Mouse (Mus musculus): ENCODE results near the gene Tmem184b. TPM values are rescaled to one million over a fixed set of nuclear protein-coding genes. Genes with fewer than 3 reads are reported as not detected.

Tmem184b gene
- polyA plus RNA-seq, 1 experiment: 25.1 TPM

DNA sequence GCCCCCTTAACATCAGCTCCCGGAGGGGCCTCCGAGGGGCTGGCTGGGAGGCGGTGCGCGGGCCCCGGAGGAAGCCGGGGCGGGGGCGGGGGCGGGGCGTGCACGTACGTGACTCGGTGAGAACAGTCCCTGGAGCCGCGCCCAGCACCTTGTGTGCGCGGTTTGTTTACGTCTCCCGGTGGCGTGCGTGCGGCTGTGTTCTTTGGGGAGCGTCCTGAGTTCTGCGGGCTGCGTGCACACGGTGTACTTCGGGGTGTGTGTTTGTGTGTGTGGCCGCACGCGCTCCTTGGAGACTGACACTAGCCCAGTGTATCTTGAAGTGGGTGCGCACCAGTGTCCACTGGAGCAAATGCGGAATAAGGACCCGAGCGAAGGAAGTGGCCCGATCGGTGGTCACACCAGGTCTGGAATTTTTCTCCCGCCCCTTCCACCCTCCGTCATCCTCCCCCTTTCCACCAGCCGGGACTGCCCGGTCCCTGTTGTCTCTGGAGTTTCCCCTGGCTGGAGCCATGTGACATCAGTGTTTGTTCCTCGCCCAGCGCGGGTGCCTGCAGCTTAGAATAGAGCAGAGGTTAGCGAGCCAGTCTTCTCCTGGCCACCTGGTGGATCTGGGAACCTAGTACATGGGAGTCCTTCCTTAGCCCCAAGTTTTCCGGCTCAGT lies 55.4 kb downstream of the Tmem184b start:
- TF ChIP-seq GATA1 (IDR thresholded peaks at IDR 0.05; ENCODE audit: low read length): no peak

GRCm38 (mm10) chr15:79347165-79347844 lies 56.1 kb downstream of the Tmem184b start:
- TF ChIP-seq GATA1 (IDR thresholded peaks at IDR 0.05; ENCODE audit: low read length): no peak

GRCm38 (mm10) chr15:79346051-79346793 lies 57.1 kb downstream of the Tmem184b start, which contains the start of gene Maff:
Maff (plus strand) TSS chr15:79346621.
- no peak for TF ChIP-seq GATA1 (IDR thresholded peaks at IDR 0.05; ENCODE audit: low read length)

DNA sequence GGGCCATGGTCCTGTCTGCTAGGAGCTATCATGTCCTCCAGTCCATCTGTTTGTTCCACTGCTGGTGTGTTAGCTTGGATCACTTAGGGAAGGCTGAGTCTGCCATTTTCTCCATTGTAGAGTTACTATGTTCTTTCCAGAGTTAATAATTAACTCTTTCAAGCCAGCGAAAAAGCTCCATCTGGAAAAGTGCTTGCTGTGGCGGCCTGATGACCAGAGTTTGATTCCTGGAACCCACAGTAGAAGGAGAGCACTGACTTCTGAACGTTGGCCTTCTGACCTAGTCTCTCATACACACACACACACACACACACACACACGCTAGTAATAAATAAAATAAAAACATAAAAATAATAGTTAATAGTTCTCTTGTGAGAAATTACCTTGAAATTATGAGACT lies 58.7 kb downstream of the Tmem184b start:
- TF ChIP-seq GATA1 (IDR thresholded peaks at IDR 0.05; ENCODE audit: low read length): no peak

DNA sequence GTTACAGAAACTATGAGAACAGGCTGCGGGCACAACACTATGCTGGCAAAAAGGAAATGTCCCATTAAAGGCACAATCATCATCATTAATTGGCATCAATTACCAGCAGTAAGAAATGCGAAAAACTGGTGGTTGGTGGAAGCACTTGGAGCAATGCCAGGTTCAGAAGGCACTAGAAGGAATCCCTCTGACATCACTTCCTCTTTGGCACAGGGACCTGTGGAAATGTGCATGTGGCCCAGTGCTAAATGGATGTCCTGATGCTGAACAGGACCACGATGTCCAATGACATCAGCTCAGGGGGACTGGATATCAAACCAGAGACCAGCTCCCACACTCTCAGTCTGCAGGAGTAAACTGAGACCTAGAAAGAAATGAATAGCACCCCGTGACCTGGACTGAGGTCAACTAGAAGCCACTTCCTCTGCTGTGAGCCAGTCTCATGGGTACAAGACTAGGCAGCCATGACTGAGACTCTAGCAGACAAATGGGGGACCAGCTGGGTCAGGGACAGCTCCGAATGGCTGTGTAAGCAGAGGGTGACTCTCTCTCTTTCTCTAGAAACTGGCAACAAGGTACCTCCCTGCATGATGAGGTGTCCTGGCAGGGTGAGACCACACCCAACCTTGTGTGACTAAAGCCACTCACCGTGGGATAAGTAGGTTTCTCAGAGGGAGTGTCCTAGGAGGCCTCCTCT lies 60.6 kb downstream of the Tmem184b start:
- TF ChIP-seq GATA1 (IDR thresholded peaks at IDR 0.05; ENCODE audit: low read length): no peak

DNA sequence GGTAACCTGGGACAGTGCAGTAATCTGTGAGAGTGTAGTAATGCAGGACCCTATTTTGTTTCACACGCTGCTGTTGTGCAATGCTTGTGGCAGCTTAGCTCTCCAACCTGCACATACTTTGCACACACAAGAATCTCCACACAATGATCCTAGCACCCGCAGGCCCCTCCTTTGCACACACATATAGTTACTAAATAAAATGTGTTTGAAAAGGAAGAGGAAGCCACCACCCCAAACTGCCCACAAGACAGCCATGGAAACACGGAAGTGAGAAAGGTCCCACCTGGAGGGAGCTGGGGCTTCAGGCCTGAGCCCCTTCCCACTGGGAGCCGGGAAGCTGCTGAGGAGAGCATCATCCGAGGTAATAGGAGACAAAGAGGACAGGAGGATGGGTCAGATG lies 64.4 kb downstream of the Tmem184b start:
- no peak for TF ChIP-seq GATA1 (IDR thresholded peaks at IDR 0.05; ENCODE audit: low read length)

DNA sequence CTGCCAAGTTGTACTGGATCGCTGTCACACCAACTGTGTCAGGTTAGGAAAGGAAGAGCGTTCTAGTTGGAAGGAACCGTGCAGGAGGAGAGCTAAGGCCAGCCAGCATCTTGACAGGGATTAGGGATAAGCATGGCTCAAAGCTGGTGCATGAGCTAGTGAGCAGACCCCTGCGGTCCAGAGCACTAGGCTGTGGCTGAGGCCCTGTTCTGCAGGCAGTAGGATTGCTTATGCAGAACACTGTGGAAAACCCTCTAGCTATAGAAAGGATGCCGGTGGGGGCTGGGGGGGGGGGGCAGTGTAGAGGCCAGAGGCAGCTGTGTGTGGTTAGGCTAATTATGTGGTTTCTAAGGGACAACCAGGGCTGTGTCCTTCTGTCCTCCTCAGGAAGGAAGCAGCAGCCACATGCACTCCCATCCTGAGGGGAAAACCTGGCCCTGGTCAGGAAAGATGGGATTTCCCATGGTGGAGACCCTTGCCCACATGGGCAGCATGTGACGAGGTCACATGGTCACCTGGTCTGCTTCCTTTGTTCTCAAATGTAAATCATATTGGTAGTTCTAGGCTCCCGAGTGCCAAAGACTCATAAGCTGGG lies 68.2 kb downstream of the Tmem184b start:
- no peak for TF ChIP-seq GATA1 (IDR thresholded peaks at IDR 0.05; ENCODE audit: low read length)

DNA sequence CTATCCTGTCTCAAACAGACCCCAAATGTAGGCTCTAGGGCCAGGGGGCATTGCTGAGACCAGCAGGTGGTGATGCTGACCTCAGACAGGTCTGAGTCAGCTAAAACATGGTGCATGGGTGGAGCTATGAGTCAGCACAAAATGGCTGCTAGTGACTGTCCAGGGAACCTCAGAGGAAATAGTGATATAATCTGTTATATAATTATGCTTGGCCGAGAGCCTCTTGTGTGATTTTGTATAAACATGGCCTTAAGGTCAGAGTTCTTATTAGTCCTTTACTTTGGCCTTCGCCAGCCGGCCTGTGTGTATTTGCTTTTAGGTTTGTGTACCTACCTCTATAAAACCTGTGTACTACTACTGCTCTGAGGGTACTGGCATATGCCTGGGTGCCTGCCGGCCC lies 70.0 kb downstream of the Tmem184b start:
- TF ChIP-seq GATA1 (IDR thresholded peaks at IDR 0.05; ENCODE audit: low read length): no peak

DNA sequence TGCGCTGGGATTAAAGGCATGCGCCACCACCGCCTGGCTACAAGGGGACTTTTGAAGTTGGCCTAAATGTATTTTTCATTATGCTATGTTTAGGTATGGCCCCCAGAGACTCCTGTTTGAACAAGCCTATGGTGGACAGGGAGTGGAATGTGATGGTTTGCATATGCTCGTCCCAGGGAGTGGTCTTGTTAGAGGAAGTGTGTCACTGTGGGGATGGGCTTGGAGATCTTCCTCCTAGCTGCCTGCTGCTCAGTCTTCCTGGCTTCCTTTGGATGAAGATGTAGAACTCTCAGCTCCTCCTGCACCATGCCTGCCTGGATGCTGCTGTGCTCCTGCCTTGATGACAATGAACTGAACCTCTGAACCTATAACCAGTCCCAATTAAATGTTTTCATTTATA lies 72.8 kb downstream of the Tmem184b start:
- no peak for TF ChIP-seq GATA1 (IDR thresholded peaks at IDR 0.05; ENCODE audit: low read length)

GRCm38 (mm10) chr15:79329979-79330363 lies 73.4 kb downstream of the Tmem184b start:
- no peak for TF ChIP-seq GATA1 (IDR thresholded peaks at IDR 0.05; ENCODE audit: low read length)

DNA sequence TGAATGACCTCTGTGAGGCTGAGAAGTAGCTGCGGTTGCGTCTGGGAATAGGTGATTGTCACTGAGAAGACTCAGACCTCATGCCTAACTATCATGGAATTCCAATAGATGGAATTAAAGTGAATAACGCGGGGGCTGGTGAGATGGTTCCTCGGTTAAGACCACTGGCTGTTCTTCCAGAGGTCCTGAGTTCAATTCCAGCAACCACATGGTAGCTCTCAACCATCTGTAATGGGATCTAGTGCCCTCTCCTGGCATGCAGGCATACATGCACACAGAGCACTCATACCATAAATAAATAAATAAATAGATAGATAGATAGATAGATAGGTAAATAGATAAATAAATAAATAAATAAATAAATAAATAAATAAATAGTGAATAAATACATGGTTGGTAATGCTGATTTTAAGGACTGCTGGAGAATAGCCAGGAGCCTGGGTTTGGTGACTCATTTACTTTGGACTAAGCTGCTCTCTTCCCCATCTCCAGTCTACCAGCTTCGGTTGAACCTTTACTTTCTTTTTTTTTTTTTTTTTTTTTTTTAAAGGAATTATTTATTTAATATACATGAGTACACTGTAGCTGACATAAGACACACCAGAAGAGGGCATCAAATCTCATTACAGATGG lies 73.9 kb downstream of the Tmem184b start:
- TF ChIP-seq GATA1 (IDR thresholded peaks at IDR 0.05; ENCODE audit: low read length): no peak

- TF ChIP-seq GATA1 (IDR thresholded peaks at IDR 0.05; ENCODE audit: low read length): no peak
Observed at GRCm38 (mm10) chr15:79328939-79329275, 74.5 kb downstream of the Tmem184b start.

GRCm38 (mm10) chr15:79328058-79328938 lies 75.1 kb downstream of the Tmem184b start, which contains the start of gene Pla2g6:
Pla2g6 (minus strand) TSS chr15:79328390.
- TF ChIP-seq GATA1 (IDR thresholded peaks at IDR 0.05; ENCODE audit: low read length): no peak
